Mouse (Mus musculus): ENCODE measurements around the gene Npcd. TPM values are rescaled to one million over a fixed set of nuclear protein-coding genes. Genes with fewer than 3 reads are reported as not detected.

The Npcd gene
- total RNA-seq, 2 experiments from 2014 or later: 0.55 TPM; not detected in 1

GRCm38 (mm10) chr15:79742706-79743023 is 91.4 kb downstream of the Npcd start:
- no peak for DNase-seq (ENCODE audit: low spot score)

- peak; percentile 92 for DNase-seq (ENCODE audit: low spot score)
Measured at GRCm38 (mm10) chr15:79741921-79742705, 91.9 kb downstream of the Npcd start, which contains the start of gene Sun2. Gene Sun2 (minus strand): TSS chr15:79742536.

GRCm38 (mm10) chr15:79741173-79741858 is 92.7 kb downstream of the Npcd start:
- DNase-seq (ENCODE audit: low spot score): peak; percentile 58

- no peak for DNase-seq (ENCODE audit: low spot score)
Measured at GRCm38 (mm10) chr15:79740739-79741138, 93.3 kb downstream of the Npcd start.

Other genes starting within 250 kb of the Npcd start
- not detected for gene Dmc1, start 229.1 kb downstream of the Npcd start, total RNA-seq (2021)
- under 1 TPM; 0.46 to 0.69 TPM for gene Fam227a, start 175.3 kb downstream of the Npcd start, total RNA-seq (2021)
- gene Cby1, start 175.0 kb downstream of the Npcd start, total RNA-seq (2021): 10 to 100 TPM; 13.4 to 15.2 TPM
- gene Tomm22, start 163.4 kb downstream of the Npcd start, total RNA-seq (2021): 10 to 100 TPM; 57.0 to 60.2 TPM
- 10 to 100 TPM; 13.9 to 17.6 TPM for gene Josd1, start 146.3 kb downstream of the Npcd start, total RNA-seq (2021)
- gene Gtpbp1, start 143.4 kb downstream of the Npcd start, total RNA-seq (2021): 10 to 100 TPM; 25.2 to 28.1 TPM
- 10 to 100 TPM; 79.0 to 81.8 TPM for gene Sun2, start 91.7 kb downstream of the Npcd start, total RNA-seq (2021)
- gene Dnal4, start 56.4 kb downstream of the Npcd start, total RNA-seq (2021): 1 to 10 TPM; 5.7 to 6.5 TPM
- under 1 TPM; 0.50 to 0.76 TPM for gene Nptxr, start 29.5 kb downstream of the Npcd start, total RNA-seq (2021)
- gene Cbx6, start 451 bp upstream of the Npcd start, total RNA-seq (2021): 1 to 10 TPM; 7.0 to 7.8 TPM
- 1 to 10 TPM; 1.6 to 2.3 TPM for gene Apobec3, start 57.4 kb upstream of the Npcd start, total RNA-seq (2021)
- 10 to 100 TPM; 20.5 to 22.9 TPM for gene Cbx7, start 136.9 kb upstream of the Npcd start, total RNA-seq (2021)
- 10 to 100 TPM; 12.9 to 22.1 TPM for gene Pdgfb, start 180.7 kb upstream of the Npcd start, total RNA-seq (2021)

Measured in gastrocnemius, adult 18-20 months (tissue).